Mouse (Mus musculus): Measurements from ENCODE around the gene Ablim2.

DNA sequence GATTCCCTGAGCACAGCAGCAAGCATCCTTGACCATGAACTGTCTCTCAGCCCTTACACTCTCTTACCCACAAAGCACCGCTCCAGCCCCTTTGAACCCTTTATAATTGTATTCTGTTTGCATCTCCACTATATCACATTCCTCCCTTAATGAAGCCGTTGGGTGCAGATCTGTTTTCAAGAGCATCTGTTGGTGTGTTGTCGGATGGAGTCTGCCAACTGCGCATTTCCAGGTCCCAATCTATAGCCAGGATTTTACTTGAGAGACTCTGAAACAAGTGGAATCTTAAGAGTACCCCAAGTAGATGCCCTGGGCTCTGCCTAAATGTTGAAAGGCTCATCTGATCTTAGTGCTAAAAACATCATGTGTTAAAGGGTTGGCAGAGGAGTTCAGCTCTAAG lies 138.9 kb downstream of the Ablim2 start:
- no peak for TF ChIP-seq CTCF (IDR thresholded peaks at IDR 0.05; ENCODE audit: control insufficient read depth, insufficient read depth, low read length)
- TF ChIP-seq POLR2A (IDR thresholded peaks at IDR 0.05; ENCODE audit: borderline replicate concordance, control insufficient read depth, low read depth, low read length), result no peak

Data from bone marrow, adult 2 months (tissue).